Mouse (Mus musculus): Measurements from ENCODE around the gene Ppp1r15b. TPM values are rescaled to one million over a fixed set of nuclear protein-coding genes. Genes with fewer than 3 reads are reported as not detected.

Gene Ppp1r15b
- polyA plus RNA-seq, 1 experiment = 6.7 TPM

GRCm38 (mm10) chr1:133168318-133169060 is 37.5 kb downstream of the Ppp1r15b start:
- Histone ChIP-seq H3K4me1 (peaks cover 24% of the 10 kb centered on the region), H3K4me3 (replicated peaks) (no peak overlapping the region), H3K9me3 (peaks cover 4% of the 10 kb centered on the region; the same call in 1 of the 2 replicates), H3K27me3 (replicated peaks) (peaks cover 96% of the 10 kb centered on the region), H3K36me3 (replicated peaks; ENCODE audit: low read length) (no peaks in the 10 kb centered on the region)
- no peak for TF ChIP-seq GATA1 (IDR thresholded peaks at IDR 0.05; ENCODE audit: borderline replicate concordance, low read length)
- no peak for TF ChIP-seq FLI1 (IDR thresholded peaks at IDR 0.05; ENCODE audit: low read length)

DNA sequence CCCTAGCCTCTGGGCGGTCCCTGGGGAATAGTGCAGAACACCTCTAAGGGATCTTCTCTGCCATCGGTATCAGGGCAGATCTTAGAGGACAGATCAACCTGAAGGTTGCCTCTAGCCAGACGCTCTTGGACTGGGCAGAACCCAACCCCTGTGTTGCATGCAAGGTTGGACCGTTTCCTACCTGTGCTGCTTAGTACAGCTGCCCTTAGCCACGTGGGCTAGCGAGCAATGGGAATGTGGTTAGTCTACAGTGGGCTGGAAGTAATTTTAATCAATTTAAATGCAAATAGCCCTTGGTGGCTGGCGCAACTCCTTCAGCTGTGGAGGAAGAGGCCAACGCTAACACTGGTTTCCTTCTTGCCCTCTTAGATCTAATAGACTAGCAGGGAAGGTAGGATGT is 39.3 kb downstream of the Ppp1r15b start:
- peaks cover 4% of the 10 kb centered on the region; the same call in 1 of the 2 replicates for H3K9me3 ChIP-seq
- peaks cover 95% of the 10 kb centered on the region for H3K27me3 ChIP-seq (replicated peaks)
- H3K4me3 ChIP-seq (replicated peaks) = no peak overlapping the region
- TF ChIP-seq FLI1 (IDR thresholded peaks at IDR 0.05; ENCODE audit: low read length) (no peak), GATA1 (IDR thresholded peaks at IDR 0.05; ENCODE audit: borderline replicate concordance, low read length) (no peak)
- no peaks in the 10 kb centered on the region for H3K36me3 ChIP-seq (replicated peaks; ENCODE audit: low read length)
- H3K4me1 ChIP-seq = peaks cover 7% of the 10 kb centered on the region

GRCm38 (mm10) chr1:133171357-133171756 is 40.4 kb downstream of the Ppp1r15b start:
- Histone ChIP-seq H3K36me3 (replicated peaks; ENCODE audit: low read length) (no peaks in the 10 kb centered on the region), H3K9me3 (peaks cover 4% of the 10 kb centered on the region; the same call in 1 of the 2 replicates), H3K4me1 (peaks cover 6% of the 10 kb centered on the region; the same call in 1 of the 2 replicates), H3K27me3 (replicated peaks) (peaks cover 97% of the 10 kb centered on the region), H3K4me3 (replicated peaks) (no peak overlapping the region)
- no peak for TF ChIP-seq FLI1 (IDR thresholded peaks at IDR 0.05; ENCODE audit: low read length)
- no peak for TF ChIP-seq GATA1 (IDR thresholded peaks at IDR 0.05; ENCODE audit: borderline replicate concordance, low read length)

- H3K27me3 ChIP-seq (replicated peaks) = peaks cover 85% of the 10 kb centered on the region
- H3K4me1 ChIP-seq = peaks cover 6% of the 10 kb centered on the region; the same call in 1 of the 2 replicates
- H3K36me3 ChIP-seq (replicated peaks; ENCODE audit: low read length) = no peaks in the 10 kb centered on the region
- no peak for TF ChIP-seq GATA1 (IDR thresholded peaks at IDR 0.05; ENCODE audit: borderline replicate concordance, low read length)
- TF ChIP-seq FLI1 (IDR thresholded peaks at IDR 0.05; ENCODE audit: low read length) = no peak
- H3K4me3 ChIP-seq (replicated peaks) = no peak overlapping the region
- peaks cover 4% of the 10 kb centered on the region; the same call in 1 of the 2 replicates for H3K9me3 ChIP-seq
Observed at GRCm38 (mm10) chr1:133175150-133175549, 44.2 kb downstream of the Ppp1r15b start.

GRCm38 (mm10) chr1:133177480-133178172 is 46.7 kb downstream of the Ppp1r15b start:
- H3K27me3 ChIP-seq (replicated peaks) = peaks cover 82% of the 10 kb centered on the region

GRCm38 (mm10) chr1:133178732-133179440 is 47.9 kb downstream of the Ppp1r15b start:
- TF ChIP-seq FLI1 (IDR thresholded peaks at IDR 0.05; ENCODE audit: low read length) = no peak
- no peak for TF ChIP-seq GATA1 (IDR thresholded peaks at IDR 0.05; ENCODE audit: borderline replicate concordance, low read length)

More at GRCm38 (mm10) chr1:133177480-133178172, 46.7 kb downstream of the Ppp1r15b start:
- TF ChIP-seq FLI1 (IDR thresholded peaks at IDR 0.05; ENCODE audit: low read length) = no peak
- TF ChIP-seq GATA1 (IDR thresholded peaks at IDR 0.05; ENCODE audit: borderline replicate concordance, low read length) = no peak
- Histone ChIP-seq H3K4me3 (replicated peaks) (no peak overlapping the region), H3K4me1 (peaks cover 24% of the 10 kb centered on the region), H3K9me3 (peaks cover 4% of the 10 kb centered on the region; the same call in 1 of the 2 replicates), H3K36me3 (replicated peaks; ENCODE audit: low read length) (no peaks in the 10 kb centered on the region)

GRCm38 (mm10) chr1:133181072-133182015 is 50.4 kb downstream of the Ppp1r15b start:
- peaks cover 28% of the 10 kb centered on the region for H3K4me1 ChIP-seq
- no peaks in the 10 kb centered on the region for H3K9me3 ChIP-seq
- no peaks in the 10 kb centered on the region for H3K36me3 ChIP-seq (replicated peaks; ENCODE audit: low read length)
- H3K4me3 ChIP-seq (replicated peaks) = peak overlapping the region; percentile 73
- TF ChIP-seq GATA1 (IDR thresholded peaks at IDR 0.05; ENCODE audit: borderline replicate concordance, low read length) (no peak), FLI1 (IDR thresholded peaks at IDR 0.05; ENCODE audit: low read length) (no peak)
- H3K27me3 ChIP-seq (replicated peaks) = peaks cover 69% of the 10 kb centered on the region

More at GRCm38 (mm10) chr1:133178732-133179440, 47.9 kb downstream of the Ppp1r15b start:
- H3K9me3 ChIP-seq = no peaks in the 10 kb centered on the region
- peaks cover 28% of the 10 kb centered on the region for H3K4me1 ChIP-seq
- no peaks in the 10 kb centered on the region for H3K36me3 ChIP-seq (replicated peaks; ENCODE audit: low read length)
- peaks cover 80% of the 10 kb centered on the region for H3K27me3 ChIP-seq (replicated peaks)
- H3K4me3 ChIP-seq (replicated peaks) = no peak overlapping the region

GRCm38 (mm10) chr1:133182016-133182705 is 51.2 kb downstream of the Ppp1r15b start:
- TF ChIP-seq GATA1 (IDR thresholded peaks at IDR 0.05; ENCODE audit: borderline replicate concordance, low read length) (no peak), FLI1 (IDR thresholded peaks at IDR 0.05; ENCODE audit: low read length) (no peak)
- peak overlapping the region; percentile 56 for H3K4me3 ChIP-seq (replicated peaks)
- peaks cover 69% of the 10 kb centered on the region for H3K27me3 ChIP-seq (replicated peaks)
- H3K9me3 ChIP-seq = no peaks in the 10 kb centered on the region
- no peaks in the 10 kb centered on the region for H3K36me3 ChIP-seq (replicated peaks; ENCODE audit: low read length)
- H3K4me1 ChIP-seq = peaks cover 28% of the 10 kb centered on the region

All from megakaryocyte, embryonic 14.5 days (primary cell).